Mouse (Mus musculus) left cerebral cortex, postnatal 36 days (tissue): ENCODE data around the gene Pam16. TPM values are rescaled to one million over a fixed set of nuclear protein-coding genes. Genes with fewer than 3 reads are reported as not detected.

ENCODE experiments used
- DNase-seq, 2 experiments: peaks; one replicate each; pipeline ENCODE4 v3.0.0; 2021 to 2022; ENCODE audit warnings: low spot score in 2 of 2, mixed read lengths in 1 of 2
- intact Hi-C: fragments of 180-260 bp; cut with DNase I; formaldehyde crosslinking; loops from one replicate; pipeline ENCODE4 v1.15.1; 2025
- total RNA-seq, 2 experiments: library from RNA; stranded (reverse); gene quantifications; 2 replicates each; pipeline ENCODE4 v1.2.3; 2021

Gene Pam16
- total RNA-seq = 10 to 100 TPM; 75.3 to 86.0 TPM

DNA sequence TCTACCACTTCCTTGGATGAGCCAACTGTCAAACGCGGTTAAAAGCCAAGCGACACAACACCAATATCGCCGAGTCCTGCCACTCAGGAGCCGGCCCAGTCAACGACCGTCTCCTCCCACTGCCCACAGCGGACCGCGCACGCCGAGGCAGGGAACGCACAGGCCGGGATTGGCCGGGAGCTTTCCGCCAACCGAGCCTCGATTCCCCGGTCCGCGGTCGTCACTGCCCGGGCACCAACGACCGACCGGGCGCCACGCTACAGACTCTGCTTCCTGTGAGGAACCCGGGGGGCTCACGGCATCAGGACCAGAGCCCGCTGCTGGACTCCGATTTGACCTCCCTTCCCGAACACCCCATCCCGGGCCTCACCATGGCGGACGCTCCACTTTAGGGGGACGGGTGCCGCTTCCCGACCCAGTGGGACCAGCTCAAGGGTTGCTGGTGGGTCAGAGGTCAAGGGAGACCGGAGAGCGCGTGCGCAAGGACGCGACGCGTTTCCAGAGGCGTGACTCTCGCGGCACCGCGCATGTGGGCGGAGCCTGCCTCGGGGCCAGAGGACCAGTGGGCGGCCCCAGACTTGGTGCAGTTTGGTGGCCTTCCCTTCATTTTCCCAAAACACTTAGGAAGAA lies at the start of gene Pam16:
TSS of gene Pam16 (minus strand) at position 508 of the 630 bp plus-strand sequence.
- peak; percentile 90 to 92 for DNase-seq
- intact Hi-C loops = no loop called here

DNA sequence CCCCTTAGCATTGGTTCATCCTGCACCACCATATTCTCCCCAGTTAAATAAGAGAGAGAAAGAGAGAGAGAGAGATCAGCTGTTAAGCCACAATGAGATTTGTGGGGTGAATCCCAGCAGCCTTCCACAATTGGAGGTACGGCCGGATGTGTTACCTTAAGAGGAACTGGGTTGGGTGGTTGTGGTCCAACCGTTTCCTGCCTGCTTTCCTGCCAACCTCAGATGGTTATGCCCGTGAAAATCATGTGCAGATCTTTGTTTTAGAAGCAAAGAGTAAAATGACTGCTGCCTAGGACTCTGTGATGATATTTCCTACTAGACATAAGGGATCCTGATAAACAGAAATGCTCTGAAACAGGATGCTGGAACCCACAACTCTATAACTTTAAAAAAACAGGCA lies 49.3 kb upstream of the Pam16 start:
- intact Hi-C loops = no loop called here
- DNase-seq = no peak

DNA sequence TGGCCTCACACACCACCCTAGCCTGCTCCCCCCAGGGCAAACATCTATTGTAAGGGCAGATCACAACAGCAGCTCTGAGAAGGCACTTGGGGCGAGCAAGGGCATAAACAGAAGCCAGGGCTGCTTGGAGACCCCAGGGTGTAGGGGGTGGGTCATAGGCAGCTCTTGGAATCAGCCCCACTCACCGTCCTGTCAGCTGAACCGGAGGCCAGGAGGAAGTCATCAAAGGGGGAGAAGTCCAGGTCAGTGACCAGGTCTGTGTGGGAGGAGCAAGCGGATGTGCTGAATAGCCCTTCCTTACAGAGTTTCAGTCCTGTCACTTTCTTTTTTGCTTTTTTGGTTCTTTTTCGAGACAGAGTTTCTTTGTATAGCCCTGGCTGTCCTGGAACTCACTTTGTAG lies 45.5 kb upstream of the Pam16 start:
- intact Hi-C loops = no loop called here
- no peak for DNase-seq

DNA sequence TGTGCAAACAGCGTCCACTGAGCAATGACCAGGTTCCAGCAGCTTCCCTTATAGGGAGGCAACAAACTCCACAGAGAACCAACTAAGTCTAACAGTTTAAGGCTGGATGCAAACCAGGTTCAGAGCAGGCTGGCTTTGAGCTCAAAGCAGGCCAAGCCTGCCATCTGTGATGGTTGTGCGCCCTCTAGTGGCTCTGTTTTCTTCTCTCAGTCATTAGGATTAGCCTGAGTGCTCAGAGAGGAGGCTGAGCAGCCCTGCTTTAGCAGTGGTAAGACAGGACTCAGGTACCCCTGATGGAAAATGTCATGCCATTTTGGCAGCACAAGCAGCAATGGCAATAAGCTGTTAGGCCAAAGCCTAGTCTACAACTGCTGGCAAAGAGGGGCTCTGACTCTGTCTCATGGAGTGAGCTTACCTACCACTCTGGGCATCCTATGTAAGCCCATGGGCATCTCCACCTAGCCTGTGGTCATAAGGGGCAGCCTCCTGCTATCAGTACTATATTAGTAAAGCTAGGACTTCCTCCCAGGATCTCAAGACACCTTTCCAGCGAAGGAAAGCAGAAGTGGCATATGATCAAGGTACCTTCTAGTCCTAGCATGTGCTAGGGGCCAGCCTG lies 42.5 kb upstream of the Pam16 start:
- intact Hi-C loops = loop anchor here (1.0 to 5.0 kb wide), 2 partner anchors 37 to 110 kb away; partner anchors contain the start of gene Tfap4
- DNase-seq = peak; percentile 74 to 85

DNA sequence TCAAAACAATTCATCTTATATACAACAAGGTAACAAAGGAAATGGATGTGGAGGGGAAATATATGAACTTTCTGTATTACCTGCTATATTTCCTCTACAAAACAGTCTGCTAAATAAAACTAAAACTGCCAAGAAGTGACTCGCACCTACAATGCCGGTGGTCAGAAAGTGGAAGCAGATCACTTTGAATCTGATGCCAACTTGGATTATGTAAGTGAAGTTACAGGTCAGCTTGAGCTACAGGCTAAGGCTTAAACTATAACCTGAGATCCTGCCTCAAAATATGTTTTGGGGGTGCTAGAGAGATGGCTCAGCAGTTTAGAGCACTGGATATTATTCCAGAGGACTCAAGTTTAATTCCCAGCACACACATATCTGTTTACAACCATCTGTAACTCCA lies 40.9 kb upstream of the Pam16 start:
- DNase-seq = no peak
- intact Hi-C loops = loop anchor here (5.0 kb wide), 1 partner anchor 108 kb away; the partner anchor contains the start of gene Tfap4

DNA sequence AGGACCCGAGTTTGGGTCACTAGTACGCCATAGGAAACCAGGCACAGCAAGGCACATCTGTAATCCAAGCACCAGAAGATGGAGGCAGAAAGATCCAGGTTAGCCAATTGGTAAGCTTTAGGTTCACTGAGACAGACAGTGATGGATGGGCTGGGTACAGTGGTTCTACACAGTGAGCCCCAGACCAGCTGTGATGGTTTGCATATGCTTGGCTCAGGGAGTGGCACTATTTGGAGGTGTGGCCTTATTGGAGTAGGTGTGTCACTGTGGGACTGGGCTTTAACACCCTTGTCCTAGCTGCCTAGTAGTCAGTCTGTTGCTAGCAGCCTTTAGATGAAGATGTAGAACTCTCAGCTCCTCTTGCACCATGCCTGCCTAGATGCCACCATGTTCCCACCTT lies 39.0 kb upstream of the Pam16 start:
- intact Hi-C loops = no loop called here
- DNase-seq = no peak

DNA sequence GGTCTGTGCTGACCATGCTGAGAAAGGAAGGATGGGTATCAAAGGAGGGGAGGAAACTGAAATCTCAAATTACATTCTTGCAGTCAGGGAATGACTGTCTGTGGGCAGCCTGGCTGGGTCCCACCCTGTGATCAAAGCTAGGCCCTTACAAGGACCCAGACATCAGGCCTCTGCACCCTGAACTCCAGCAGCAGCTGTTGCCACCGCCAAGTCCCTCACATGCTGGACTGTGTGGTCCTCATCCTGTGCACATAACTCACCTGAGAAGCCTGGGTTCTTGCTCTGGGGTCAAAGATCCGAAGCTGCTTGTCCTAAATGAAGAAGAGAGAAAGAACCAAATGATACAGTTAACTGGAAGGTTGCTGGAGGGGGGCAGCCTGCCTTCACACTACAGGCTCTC lies 36.8 kb upstream of the Pam16 start:
- DNase-seq = no peak
- intact Hi-C loops = no loop called here

DNA sequence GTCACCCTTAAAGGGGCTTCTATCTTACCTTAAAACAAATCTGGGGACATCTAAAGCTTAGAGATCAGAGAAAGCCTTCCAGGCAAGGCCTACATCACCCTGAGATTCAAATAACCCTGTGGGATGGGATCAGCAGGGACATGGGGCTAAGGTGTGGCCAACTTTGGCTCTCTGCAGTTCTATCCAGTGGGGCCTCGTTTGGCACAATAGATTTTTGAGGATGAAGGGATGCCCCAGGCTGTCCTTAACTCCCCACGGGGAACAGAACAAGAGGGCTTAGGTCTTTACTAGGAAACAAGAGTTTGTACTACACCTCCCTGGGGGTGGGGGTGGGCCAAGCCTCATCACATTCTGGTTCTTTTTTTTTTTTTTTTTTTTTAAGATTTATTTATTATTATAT lies 34.5 kb upstream of the Pam16 start:
- intact Hi-C loops = no loop called here
- DNase-seq = no peak

DNA sequence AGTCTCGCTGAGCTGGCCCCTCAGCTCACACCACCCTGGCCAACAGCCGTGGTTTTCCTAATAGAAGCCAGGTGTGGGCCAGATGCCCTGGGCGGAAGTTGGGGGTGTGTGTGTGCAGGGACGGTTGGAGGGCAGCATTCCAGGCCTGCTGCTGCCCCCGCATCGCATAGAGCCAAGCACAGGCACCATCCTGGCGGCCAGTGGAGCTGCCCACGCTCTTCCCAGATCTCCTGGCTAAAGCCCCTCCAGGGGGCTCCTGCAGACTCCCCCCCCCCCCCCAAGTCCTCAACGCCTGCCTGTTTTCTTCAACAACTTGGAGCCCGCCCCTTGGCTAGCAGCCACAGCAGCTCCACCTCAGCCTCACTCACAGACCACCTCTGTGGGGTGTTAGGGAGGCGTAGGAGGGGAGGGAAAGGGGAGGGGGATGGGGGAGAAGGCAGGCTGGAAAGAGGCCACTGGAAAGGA lies 34.0 kb upstream of the Pam16 start:
- peak; percentile 51 to 76 for DNase-seq
- intact Hi-C loops = no loop called here

DNA sequence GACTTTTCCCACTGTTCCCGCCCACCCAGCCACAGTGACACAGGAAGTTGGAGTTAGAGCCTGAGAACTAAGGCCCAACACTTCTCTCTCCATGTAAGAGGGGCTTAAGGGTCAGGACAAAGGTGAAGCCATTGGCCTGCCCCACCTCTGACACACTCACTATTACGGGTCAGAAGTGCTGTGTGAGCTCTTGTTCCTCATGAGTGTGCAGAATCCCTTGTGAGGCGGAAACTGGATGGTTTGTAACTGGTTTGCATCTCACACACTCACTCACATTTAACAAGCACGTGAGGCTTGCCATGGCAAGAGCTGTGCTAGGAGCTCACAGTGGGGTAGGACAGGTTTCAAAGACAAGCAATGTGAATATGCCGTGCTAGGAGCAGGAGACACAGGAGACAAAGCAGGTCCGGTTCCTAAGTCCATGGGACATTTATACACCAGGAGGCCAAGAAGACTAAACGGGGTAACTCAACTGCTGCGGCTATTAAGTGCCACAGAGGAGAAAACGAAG lies 31.8 kb upstream of the Pam16 start:
- no peak for DNase-seq
- intact Hi-C loops = no loop called here

DNA sequence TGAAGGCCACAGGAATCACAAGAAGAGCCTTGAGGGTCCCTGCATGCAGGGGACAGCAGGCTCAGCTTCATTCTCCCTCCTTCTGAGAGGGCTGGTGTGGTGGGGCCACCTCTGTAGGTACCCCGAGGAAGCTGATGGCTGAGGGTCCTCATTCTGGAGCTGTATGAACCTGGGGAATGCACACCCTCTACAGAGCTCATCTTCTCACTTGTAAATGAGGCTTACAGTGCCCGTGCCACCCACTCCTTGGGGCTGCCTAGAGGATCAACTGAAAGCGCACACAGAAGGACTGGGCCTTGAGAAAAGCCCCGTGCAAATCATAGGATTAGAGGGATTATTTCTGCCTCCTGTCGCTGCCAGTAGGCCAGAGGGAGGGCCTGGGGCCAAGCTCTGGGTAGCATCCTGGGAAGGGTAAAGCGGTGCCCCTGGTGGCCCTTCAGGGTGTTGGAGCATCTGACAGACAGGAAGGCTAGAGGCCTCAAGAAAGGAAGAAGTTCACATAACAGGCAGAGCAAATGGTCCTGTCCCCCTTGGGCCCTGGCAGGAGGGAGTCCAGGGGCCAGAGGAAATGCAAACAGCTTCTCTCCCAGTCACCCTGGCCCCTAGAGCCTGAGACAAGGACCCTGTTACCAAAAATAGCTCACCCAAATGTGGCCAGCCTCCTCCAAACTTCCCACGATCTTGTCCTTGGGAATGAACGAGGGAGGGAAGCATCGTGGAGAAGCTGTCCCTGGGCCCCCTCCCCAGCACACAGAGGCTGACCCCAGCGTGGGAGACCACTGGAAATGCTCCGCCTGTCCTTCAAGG lies 31.2 kb upstream of the Pam16 start:
- intact Hi-C loops = no loop called here
- no peak for DNase-seq

DNA sequence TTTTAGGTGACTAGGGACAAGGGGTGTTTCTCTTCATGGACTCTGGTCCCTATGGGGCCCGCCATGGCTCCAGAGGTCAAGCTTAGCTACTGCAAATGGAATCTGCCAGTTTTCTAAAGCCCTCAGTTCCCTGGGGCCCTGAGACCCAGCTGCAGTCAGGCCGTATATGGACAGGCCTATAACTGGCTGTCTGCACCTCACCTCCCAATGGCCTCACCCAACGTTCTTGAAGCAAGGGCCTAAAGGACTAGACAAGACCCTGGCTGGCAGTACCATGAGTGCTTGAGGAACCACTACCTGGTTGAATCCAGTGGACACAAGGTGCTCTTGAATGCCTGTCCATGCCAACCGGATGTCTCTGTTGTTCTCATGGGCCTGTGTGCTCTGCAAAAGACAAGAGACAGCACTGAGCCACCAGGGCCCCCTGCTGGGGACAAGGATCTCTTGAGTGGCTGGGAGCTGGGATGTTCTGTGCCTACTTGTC lies 30.5 kb upstream of the Pam16 start:
- intact Hi-C loops = no loop called here
- peak in 1 of 2 experiments; percentile 33 for DNase-seq

DNA sequence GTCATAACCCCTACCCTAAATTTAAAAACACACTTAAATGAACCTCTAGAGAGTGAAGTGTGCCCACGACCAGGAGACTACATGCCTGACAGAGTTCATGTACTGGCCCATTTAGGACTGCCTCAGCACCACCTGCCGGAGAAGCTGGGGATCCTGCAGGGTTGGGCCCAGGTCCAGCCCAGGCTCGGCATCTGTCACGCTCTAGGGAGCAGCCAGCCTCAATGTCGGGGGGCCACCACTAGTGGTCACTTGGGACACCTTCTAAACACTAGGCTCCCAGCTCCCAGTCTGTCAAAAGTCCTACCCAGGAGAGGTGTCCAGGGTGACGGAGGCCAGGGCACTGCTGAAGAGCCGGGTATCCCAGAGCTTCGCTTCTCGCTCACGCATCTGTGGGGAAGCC lies 29.9 kb upstream of the Pam16 start:
- intact Hi-C loops = no loop called here

DNA sequence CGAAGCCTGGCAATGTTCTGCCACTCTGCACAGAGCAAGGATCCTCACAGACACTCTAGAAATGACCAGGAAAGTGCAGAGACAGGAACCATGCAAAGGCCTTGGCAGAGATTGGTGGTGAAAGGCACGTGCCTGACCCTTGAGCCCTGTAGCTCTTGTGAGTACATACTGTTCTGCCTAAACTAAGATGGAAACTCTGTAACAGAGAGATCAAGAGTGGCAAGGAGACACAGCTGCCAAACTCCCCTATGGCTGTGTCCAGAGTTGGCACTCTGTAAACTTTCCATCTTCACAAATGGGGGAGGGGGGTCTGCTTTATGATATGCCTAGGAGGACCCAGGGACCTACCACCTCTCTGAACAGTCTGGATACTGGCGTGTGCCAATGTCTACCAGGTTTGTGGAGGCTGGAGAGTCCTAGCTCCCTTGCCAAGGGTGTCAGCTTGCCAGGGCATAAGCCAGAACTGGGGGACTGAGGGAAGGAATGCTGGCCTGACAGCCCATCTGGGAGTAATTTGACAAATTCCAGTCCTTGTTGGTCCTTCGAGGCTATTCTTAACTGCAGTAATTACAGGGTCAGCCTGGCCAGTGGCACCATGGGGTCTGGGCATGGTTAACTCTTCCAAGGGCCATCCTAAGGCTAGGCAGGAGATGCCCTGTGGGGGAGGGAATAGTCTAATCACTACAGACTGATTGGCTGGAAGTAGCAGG lies 28.1 kb upstream of the Pam16 start:
- DNase-seq = no peak
- intact Hi-C loops = no loop called here

More for the DNA sequence above, 29.9 kb upstream of the Pam16 start:
- no peak for DNase-seq

DNA sequence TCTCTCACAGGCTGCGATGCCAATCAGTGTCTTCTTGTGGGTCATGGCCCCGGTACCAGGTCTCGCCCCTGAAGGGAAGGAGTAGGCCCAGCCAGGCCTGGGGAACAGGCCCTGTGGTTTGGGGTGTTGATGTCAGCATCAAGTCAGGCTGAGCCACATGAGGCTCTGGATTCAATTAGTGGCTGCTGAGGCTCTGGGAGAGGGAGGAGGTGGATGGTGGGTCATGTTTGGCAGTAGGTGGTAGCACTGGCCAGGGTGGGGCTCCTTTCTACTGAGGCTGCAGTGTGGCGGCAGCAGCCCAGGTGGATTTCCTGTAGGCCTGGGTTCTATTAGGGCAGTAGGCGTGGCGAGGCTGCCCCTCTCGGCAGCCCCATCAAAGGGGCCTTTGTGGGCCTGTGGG lies 26.8 kb upstream of the Pam16 start:
- DNase-seq = no peak
- intact Hi-C loops = no loop called here

DNA sequence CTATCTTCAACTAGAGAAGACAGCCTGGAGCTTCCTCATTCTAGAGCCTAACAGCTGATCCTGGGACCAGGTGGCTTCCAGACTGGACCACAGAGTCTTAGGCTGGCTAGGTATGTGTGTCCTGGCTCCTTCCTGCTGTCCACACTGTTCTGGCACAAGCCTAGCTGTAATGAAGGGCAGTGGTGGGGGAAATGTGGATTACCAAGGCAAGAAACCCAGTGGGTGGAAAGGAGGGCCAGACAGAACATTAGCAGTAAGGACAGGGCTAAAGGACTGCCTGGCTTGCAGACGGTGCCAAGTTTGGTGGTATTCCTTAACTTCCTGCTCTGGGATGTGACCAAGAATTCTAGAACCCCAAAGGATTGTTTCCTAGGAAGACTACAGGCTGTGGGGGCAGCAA lies 26.3 kb upstream of the Pam16 start:
- intact Hi-C loops = no loop called here
- DNase-seq = no peak

DNA sequence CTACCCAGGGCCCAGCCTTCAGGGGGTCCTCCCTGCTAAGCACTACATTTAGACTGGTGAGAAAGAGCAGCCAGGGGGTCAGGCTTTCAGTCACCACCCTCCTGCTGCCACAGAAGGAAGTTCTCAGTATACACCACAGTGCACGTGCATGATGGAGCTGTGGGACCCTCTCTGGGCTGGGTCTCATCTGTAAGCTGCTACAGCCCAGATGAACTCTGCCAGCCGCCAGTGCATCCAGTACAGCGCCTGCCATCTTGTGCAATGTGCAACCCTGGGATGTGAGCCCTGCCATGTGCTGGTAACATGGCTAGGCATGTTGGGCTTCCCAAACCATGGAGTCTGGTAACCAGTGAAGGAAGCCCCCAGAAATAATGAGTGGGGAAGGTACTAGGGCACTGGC lies 25.4 kb upstream of the Pam16 start:
- intact Hi-C loops = no loop called here
- DNase-seq = no peak

DNA sequence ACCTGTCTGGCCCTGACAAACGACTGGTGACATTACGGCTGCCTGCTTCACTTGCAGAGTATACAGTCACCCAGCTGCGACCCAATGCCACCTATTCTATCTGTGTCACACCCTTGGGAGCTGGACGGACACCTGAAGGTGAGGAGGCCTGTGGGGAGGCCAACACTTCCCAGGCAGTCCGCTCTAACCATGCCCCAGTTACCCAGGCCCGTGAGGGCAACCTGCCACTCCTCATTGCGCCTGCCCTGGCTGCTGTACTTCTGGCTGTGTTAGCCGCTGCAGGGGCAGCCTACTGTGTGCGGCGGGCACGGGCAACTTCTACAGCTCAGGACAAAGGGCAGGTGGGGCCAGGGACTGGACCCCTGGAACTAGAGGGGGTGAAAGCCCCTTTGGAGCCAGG lies 24.9 kb upstream of the Pam16 start:
- no peak for DNase-seq
- intact Hi-C loops = no loop called here

DNA sequence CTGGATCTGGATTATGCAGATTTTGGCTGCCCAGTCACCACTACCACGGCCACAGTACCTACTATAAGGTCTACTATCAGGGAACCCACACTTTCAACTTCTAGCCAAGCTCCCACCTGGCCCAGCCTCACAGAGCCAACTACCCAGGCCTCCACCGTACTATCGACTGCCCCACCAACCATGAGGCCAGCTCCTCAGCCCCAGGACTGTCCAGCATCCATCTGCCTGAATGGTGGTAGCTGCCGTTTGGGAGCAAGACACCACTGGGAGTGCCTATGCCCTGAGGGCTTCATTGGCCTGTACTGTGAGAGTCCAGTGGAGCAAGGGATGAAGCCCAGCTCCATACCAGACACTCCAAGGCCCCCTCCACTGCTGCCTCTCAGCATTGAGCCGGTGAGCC lies 24.4 kb upstream of the Pam16 start:
- intact Hi-C loops = no loop called here

More for the DNA sequence above, 24.4 kb upstream of the Pam16 start:
- DNase-seq = no peak
